Mouse (Mus musculus): ENCODE measurements around the gene Gm20388. TPM values are rescaled to one million over a fixed set of nuclear protein-coding genes. Genes with fewer than 3 reads are reported as not detected.

The Gm20388 gene
- total RNA-seq, 2 experiments from 2014 or later = 8.8 TPM

DNA sequence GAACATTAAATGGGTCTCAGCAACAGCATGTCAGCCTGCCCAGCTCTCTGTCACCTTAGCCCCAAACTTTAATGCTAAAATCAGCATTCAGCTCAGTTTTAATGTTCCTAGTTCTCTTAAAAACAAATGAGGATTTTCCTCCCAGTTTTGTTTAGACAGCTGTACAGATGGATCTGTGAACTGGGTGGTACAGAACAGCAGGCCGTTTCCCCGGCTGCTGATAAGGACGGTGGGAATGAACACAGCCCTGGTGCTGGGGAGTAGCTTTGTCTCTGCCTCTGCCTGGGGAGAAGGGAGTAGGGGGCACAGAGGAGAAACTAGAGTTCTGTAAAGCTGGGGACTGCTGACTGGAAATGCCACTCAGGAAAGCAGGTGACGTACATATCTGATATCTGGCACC, 3821.7 kb downstream of the Gm20388 start:
- DNase-seq (ENCODE audit: extremely low spot score in 1 of 2, low spot score in 1 of 2) = no peak

DNA sequence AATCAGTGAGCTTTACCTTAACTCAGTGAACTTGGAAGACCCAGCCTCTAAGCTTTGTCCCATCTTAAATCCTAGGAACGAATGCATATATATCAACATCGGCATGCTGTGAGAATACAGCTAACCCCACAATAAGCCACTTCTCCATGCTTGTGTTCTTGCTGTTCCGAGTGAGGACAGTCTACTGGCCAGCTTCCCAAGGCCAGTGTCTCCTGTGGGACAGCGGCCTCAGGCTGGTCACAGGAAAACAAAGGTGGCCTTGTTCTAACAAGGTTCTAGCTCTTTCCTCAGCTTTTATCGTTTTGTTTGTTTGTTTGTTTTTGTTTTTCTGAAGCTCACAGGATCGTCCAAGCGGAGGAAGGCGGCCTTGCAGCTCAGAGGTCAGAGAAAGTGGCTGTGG, 3823.8 kb downstream of the Gm20388 start:
- DNase-seq (ENCODE audit: extremely low spot score in 1 of 2, low spot score in 1 of 2) = no peak

DNA sequence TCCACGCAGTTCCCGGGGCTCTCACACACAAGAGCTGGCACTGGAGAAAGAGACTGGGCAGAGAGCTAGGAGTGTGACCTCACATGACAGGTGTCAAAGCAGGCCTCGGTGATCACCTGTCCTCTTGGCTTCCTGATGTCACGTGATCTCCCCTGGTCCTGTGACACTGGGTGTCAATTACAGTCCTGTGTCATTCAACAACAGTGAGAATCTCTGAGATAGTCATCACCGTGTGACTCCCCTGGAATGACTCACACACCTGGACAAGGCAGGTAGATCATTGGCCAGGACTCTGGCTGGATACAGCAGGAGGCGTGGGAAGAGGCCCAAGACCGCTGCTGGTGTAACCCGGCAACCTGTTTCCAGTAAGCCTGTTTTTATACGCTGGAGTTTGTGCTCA, 3826.3 kb downstream of the Gm20388 start:
- no peak for DNase-seq (ENCODE audit: extremely low spot score in 1 of 2, low spot score in 1 of 2)

DNA sequence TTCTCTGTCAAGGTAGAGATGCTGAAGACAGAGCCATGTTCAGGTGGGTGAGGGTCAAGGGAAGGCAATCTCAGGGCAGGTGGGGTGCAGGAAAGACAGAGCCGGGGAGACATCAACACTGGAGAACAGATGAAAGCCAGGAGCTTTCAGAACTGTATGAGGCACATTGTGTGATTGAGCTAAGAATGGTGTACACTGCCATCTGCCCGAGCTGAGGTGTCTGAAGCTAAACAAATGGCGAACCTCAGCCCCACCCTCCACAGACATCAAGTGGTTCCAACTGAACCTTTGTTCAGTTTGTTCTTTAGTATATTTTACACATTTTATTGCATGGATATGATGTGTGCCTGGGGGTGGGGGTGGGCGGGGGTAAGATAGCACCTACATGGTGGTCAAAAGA, 3829.6 kb downstream of the Gm20388 start:
- no peak for DNase-seq (ENCODE audit: extremely low spot score in 1 of 2, low spot score in 1 of 2)

DNA sequence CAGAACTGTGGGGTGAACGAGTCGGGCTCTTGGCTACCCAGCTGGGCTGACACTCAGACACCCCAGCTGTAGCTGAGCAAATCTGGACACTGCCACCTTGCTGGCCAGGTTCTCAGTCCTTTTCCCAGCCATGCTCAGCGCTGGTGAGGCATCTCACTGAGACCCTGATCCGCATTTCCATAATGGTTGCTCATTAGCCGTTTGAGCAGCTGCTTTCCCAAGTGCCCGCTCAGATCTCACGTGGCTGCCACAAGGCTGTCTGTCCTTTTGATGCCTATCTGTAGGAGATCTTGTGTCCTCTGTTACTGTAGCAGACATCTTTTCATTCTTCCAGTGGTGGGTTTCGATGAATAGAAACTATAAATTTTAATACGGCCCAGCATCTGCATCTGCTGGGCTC, 3830.6 kb downstream of the Gm20388 start:
- no peak for DNase-seq (ENCODE audit: extremely low spot score in 1 of 2, low spot score in 1 of 2)

DNA sequence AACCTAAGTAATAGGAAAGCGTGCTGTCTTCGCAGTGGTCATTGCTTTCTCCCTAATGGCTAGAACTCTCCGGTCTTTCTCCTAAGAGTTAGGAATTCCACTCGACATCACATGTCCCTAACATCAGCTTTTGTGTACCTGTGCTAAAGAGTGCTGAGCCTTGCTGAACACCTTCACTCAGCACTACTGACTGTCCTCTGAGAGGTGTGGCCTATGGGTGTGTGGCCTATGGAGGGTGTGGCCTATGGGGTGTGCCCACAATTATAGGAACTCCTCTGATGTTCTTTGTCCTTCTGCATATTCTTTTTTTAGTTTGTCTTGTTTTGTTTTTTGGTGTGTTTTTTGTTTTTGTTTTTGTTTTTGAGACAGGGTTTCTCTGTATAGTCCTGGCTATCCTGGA, 3835.8 kb downstream of the Gm20388 start:
- DNase-seq (ENCODE audit: extremely low spot score in 1 of 2, low spot score in 1 of 2) = no peak

DNA sequence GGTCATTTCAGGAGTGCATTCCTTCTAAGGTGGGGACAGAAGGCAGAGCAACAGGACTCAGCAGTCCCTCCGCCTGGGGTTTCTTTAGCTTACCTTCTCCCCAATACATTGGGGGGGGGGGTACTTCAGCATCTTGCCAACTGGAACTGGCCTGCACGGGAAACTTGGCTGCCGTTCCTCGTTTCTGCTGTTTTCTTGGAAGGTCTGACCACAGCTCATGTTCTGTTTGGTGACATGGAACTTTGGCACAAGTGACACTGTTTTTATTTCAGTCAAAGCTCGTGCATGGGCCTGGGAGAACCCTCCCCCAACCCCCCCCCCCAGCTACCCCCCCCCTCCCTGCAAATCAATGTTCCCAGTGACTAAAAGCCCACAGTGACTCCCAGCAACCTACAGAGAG, 3837.1 kb downstream of the Gm20388 start:
- DNase-seq (ENCODE audit: extremely low spot score in 1 of 2, low spot score in 1 of 2) = no peak

DNA sequence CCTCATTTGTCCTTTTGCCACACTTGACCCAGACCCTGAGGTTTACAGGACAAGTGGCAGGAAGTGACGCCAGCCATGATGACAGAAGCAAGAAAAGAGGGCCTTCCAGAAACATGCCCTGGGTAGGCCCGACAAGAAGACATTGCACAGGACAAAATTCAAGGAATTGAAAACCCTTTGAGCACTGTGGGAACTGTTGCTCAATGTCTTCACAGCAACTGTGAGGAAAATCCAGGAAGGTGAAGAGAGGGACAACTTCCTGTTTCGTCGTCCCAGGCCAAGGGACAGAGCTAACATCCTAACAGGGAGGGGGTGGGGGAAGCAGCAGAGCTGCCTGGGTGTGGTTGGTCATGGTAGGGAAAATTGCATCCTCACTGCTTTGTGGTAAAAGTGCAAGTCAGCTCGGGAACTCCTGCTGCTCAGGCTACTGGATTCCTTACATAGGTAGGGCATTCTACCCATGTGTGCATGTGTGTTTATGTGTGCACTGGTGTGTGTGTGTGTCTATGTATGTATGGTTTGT, 3839.6 kb downstream of the Gm20388 start:
- no peak for DNase-seq (ENCODE audit: extremely low spot score in 1 of 2, low spot score in 1 of 2)

DNA sequence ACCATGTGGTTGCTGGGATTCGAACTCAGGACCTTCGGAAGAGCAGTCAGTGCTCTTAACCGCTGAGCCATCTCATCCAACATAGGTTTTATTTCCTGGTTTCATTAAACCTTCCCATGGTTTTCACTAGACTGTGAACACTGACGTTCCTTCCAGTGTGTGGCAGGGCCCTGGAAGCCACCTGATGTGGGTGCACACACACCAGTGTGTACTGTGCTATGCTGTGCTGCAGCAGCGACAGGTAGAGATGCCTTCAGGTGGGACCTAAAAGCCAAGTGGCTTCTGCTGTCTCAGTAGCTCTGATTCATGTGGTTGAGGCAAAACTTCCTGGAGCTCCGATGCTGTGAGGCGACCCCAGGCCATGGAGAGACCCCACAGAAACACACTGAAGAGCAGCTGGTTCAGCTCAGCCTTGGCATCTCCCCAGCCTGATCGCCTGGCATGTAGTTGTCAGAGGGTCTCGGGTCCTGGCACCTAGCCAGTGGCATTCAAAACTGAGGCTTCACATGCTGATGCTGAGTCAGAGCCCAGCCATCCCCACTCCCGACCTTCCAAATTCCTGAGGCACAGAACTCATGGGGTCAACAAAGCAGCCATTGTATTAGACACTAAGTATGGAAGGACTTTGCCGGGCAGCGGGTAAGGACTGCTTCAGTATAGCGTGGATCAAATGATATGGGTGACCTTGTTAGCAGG, 3842.3 kb downstream of the Gm20388 start:
- no peak for DNase-seq (ENCODE audit: extremely low spot score in 1 of 2, low spot score in 1 of 2)

DNA sequence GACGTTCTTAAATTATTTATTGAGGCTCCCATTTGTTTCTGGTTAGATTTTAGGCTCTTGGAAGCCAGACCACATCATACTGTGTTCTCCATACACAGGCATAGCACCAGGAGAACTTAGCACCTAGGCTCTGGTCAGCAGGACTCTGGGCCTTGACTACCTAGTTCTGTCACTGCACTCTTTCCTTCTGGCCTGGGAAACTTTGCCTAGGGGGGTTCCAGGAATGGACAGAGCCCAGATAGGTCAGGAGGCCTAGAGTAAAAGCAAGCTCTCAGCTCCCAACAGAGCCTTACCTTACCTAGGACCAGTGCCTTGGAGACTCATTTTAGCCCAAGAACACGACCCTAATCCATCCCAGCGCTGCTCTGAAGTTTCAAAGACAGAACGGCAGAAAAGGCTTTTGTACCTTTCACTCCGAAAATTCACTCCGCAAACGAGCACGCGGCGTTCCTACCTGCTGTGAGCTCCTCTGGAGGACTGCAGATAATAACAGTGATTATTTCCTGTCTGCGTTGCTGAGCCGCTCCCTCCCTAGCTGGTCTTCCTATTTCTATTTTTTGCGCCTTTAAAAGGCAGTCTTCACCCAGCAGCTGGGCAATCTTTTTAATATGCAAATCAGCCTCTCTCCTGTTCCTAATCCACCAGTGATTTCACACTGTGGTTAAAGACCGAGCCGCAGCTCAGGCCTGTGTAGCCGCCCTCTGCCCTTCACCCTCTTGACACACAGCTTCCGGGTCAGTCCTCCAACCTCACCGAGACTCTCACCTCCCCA, 3843.1 kb downstream of the Gm20388 start:
- DNase-seq (ENCODE audit: extremely low spot score in 1 of 2, low spot score in 1 of 2) = no peak

DNA sequence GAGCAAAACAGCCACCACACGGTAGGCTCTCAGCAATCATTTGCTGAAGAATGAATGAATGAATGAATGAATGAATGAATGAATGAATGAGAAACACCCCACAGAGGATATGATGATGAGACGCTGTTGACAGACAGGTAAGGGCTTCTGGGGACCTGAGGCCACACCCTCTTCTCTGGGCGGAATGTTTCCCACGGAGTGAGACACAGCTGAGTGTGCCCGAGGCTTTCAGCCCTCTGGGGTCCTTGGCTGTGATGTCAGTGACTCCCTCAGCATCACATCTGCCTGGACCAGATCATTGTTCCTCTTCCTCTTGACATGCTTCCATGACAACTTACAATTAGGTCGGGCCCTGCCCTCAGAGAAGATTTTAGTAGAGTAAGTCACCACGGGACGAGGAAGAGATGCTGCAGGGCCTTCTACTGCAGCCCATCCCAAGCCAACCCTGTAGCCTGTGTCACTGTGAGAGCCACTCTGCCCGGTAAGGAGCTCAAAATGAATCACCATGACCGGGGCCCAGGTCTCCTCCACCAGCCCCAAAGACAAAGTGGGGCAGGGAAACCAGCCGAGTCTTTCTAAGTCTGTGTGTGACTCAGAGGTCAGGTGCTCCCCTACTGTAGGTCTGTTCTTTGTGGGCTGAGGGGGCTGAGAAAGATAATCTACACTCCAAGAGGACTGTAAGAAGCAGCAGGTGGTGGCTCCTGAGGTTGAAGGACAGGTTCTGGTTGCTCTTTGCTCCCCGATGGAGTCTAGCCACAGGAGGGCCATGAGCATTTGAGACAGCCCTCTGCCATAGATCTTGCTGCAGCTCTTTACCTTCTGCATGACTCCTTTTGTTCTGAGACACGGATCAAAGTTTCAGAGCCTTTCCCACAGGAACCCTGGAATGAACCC, 3844.1 kb downstream of the Gm20388 start:
- no peak for DNase-seq (ENCODE audit: extremely low spot score in 1 of 2, low spot score in 1 of 2)

DNA sequence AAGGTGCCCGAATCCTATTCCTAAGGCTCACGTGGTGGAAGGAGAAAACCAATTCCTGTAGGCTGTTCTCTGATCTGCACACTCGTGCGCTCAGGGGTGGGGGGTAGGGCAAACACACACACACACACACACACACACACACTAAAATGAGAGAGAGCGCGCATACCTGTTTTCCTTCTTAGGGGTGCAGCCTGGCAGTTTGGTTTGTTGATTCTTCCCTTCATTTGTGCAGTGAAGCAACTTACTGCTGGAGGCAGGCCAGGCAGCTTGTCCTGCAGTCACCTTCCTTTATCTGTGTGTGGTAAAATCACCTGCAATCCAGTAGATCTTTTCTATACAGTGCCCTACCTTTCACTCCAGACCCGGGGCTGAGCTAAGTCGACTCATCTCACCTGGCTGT, 3846.3 kb downstream of the Gm20388 start:
- no peak for DNase-seq (ENCODE audit: extremely low spot score in 1 of 2, low spot score in 1 of 2)

DNA sequence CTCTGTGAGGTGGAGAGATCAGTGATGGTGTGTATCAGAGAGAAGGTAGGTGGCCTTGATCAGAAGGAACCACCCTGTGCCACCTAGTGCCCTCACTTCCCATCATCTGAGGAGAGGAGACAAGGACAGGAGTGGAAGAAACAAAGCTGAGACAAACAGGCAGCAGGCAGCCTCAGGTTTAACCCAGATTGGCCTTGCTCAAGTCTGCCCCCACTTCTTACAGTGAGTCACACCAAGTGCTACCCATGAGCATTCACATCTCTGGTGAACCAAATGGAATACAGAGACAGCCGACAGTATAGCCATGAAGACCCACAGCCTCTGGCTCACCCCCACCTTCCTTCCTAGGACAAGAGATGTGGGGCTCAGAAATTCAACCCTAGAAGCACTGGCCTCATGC, 3848.3 kb downstream of the Gm20388 start:
- DNase-seq (ENCODE audit: extremely low spot score in 1 of 2, low spot score in 1 of 2) = no peak

DNA sequence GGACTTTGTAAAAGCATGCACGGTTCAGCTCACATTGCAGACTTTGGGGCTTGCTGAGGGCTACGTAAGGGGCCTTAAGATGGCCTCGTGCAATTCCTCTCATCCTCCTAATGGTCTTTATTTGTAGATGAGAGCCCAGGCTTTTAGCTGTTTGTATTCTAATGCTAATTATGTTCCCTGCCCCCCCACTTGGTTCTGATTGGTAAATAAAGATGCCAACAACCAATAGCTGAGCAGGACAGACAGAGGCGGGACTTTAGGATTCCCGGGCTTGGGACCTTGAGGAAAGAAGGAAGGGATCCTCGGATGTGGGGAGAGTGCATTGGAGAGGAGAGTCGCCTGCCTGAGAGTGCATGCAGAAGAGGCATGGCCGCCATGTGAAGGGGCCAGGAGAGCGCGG, 3849.3 kb downstream of the Gm20388 start:
- DNase-seq (ENCODE audit: extremely low spot score in 1 of 2, low spot score in 1 of 2) = no peak

DNA sequence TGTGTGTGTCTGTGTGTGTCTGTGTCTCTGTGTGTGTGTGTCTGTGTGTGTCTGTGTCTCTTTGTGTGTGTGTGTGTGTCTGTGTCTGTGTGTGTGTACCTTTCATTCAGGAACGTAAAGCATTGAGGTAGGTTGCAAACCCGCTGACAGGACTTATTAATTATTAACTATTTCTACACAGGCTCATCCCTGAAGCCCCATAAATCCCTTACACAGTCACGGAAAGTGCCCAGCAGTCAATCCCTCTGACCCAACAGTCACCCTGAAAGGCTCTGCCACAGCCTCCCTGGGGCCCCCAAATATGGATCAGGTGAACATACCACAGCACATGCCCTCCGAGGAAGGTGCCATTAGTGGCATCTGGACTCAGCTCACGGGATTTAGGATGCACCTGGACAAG, 3849.9 kb downstream of the Gm20388 start:
- DNase-seq (ENCODE audit: extremely low spot score in 1 of 2, low spot score in 1 of 2) = no peak

DNA sequence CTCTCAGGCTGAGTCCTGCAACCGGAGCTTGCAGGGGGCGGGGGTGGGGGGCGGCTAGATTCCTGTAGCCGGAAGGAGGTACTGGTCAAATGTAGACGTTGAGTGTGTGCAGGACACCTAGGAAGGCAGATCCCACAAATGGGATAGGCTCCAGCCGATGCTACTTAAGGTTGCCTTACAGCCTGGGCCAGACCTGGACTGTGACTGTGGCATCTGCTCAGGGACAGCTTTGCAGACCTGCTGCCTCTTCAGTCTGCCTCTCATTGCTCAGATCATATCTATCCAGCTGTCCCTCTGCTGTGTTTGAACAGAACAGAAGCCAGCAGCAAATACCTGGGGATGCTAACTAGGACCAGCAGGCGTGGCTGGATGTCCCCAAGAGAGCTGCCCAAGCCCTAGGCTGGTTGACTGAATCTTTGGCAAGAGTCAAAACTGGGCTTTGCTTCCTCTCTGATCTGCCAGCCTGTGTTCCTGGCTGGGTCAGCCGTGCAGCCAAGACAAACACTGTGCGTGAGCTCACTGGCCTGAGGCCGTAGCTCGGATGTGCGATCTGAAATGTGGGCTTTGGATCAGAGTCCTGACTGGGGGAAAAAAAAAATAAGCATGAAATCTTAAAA, 3850.7 kb downstream of the Gm20388 start:
- DNase-seq (ENCODE audit: extremely low spot score in 1 of 2, low spot score in 1 of 2) = no peak

DNA sequence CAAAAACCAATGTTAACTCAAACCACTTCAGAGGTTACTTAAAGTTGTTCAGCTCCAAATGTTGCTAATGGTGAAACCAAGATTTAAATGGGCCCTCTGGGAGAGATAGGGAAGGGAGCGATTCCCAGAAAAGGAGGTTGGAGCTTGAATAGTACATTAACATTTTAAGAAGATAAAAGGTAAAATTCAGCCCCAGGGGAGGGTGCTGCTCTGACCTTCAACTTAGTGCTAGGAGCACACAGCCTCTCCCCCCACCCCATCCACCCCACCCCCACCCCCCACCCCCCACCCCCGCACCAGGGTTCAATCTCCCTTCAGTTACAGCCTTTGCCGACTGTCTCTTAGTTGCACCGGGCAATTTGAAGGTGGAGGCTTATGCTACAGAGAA, 3851.2 kb downstream of the Gm20388 start:
- DNase-seq (ENCODE audit: extremely low spot score in 1 of 2, low spot score in 1 of 2) = no peak

DNA sequence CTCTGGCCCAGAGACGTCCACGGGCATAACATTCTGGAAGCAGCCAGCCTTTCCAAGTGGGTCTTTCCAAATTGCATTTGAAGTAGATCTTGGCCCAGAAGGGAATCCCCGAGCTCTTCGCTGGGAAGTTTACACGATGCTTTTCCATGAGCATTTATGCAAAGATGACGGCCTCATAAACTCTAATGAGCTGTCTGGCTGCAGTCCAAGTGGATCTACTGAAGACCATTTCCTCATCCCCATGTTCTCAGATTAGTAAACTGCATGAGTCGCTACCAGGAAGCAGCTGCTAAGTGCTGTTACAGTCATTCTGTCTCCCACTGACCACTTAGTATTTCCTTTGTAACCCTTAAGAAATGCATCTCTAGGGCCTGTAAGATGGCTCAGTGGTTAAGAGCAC, 3852.7 kb downstream of the Gm20388 start:
- DNase-seq (ENCODE audit: extremely low spot score in 1 of 2, low spot score in 1 of 2) = no peak

DNA sequence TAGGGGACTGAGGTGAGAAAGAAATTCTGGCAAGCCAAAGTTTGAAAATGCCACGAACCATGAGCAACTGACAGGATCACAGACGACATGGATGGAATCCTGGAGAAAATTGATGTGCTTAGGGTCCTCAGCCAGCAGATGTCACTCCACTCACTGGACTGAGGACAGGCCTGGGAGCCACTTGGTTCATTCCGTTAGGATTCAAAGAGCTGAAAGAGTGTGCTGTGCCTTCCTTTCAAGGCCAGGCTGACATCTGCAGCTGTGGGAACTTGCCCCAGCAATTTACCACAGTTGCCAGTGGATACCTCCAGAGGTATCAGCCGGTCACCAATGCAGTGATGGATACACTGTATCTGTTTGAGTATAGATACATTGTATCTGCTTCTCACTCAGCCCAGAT, 3854.0 kb downstream of the Gm20388 start:
- no peak for DNase-seq (ENCODE audit: extremely low spot score in 1 of 2, low spot score in 1 of 2)

DNA sequence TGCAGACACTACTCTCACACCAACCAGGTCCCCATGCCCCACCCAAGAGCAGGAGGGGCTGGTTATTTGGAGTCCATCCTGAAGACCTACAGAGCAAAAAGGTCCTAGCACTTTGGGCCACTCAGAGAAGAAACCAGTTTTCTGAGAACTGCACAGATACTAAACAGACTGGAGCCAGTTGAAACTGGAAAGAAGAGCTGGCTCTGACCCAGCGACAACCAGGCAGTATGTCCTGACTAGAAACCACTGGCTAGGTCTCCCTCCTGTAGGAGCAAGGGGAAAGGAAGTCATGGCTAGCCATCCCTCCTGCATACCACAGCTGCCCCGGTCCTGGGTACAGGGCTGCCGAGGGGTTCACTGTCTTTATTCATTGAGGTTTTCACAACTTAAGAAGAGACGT, 3855.9 kb downstream of the Gm20388 start:
- no peak for DNase-seq (ENCODE audit: extremely low spot score in 1 of 2, low spot score in 1 of 2)

DNA sequence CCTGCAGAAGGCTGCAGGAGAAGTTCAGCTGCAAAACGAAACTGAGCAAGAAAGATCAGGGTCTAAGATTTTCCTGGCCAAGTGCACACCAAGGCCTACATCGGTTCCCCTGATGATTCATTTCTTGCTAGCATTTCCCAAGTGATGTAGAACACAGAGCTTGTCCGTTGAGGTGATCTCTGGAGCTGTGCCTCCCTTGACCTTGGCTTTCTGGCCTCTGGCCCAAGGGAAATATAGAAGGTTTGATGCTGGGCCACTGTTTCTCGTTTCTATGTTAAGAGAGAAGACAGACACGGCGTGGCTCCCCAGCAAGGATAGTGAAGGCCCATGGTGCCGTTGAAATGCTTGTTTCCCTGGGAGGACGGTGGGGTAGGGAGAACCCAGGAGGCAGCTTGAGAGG, 3857.2 kb downstream of the Gm20388 start:
- DNase-seq (ENCODE audit: extremely low spot score in 1 of 2, low spot score in 1 of 2) = no peak
